10 mouse cellular contexts compared by ENCODE assay signal in the genomic region with DNA sequence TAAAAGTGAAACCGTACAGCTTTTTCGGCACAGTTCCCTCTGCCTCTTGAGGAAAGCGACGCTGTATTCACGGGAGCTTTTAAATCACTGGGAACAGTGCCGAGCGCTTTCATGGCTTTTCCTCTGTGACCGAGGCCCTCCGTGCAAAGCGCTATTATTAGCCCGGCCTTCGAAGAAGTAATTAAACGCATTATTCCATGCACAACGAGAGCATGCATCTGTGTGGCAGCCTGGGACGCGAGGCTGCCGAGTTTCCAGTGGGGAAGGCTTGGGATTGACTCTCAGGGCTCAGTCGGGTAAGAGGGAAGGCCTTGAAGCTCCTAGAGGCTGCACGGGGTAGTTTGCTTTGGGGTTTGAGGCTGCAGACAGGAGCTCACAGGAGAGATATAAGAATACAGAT. TPM values are rescaled to one million over a fixed set of nuclear protein-coding genes. Genes with fewer than 3 reads are reported as not detected.
DNase-seq lines count a peak whose midpoint lies in the region; ATAC-seq and TF ChIP-seq lines count a peak whose summit lies in the region.
"Had no signal": no experiment of that assay in that cellular context is flagged by ENCODE, and none has a peak within 500 bp of the region (broad histone marks: within the 10 kb centered on the region; RNA-seq: fewer than 3 reads in every experiment).

No protein-coding gene starts in this region.

- H3K9me3 ChIP-seq in limb, embryonic 14.5 days (ENCODE audit: control insufficient read depth, low read length) = no peaks in the 10 kb centered on the region
- H3K9me3 ChIP-seq: embryonic facial prominence, embryonic 12.5 days had no signal

- H3K4me3 ChIP-seq in layer of hippocampus, adult 2 months = peak overlapping the region; percentile 14; the same call in 1 of the 2 replicates
- peak overlapping the region; percentile 5; the same call in 1 of the 2 replicates for H3K4me3 ChIP-seq in limb, embryonic 14.5 days (replicated peaks; ENCODE audit: low read length)
- H3K4me3 ChIP-seq: embryonic facial prominence, embryonic 12.5 days had no signal

- peak overlapping the region; percentile 40; the same call in 1 of the 2 replicates for H3K27ac ChIP-seq in layer of hippocampus, adult 2 months
- H3K27ac ChIP-seq in limb, embryonic 14.5 days (replicated peaks; ENCODE audit: low read depth, low read length) = peak overlapping the region; percentile 38; the same call in 1 of the 2 replicates
- H3K27ac ChIP-seq: embryonic facial prominence, embryonic 12.5 days had no signal

- WGBS in limb, embryonic 14.5 days = 53% methylated on average over 19 of the region's 19 CpGs

- H3K27me3 ChIP-seq in limb, embryonic 14.5 days (ENCODE audit: control insufficient read depth, insufficient read depth, low read length) = no peaks in the 10 kb centered on the region
- H3K27me3 ChIP-seq: embryonic facial prominence, embryonic 12.5 days had no signal

- peak overlapping the region; percentile 26; the same call in 1 of the 2 replicates for H3K4me2 ChIP-seq in limb, embryonic 14.5 days (replicated peaks; ENCODE audit: low read depth, low read length, severe bottlenecking)
- H3K4me2 ChIP-seq: embryonic facial prominence, embryonic 12.5 days had no signal

- H3K4me1 ChIP-seq in limb, embryonic 14.5 days (ENCODE audit: control insufficient read depth, insufficient read depth, low read length) = peaks cover 3% of the 10 kb centered on the region; the same call in 1 of the 2 replicates
- H3K4me1 ChIP-seq: embryonic facial prominence, embryonic 12.5 days had no signal

- peak; percentile 41 for DNase-seq in adrenal gland, postnatal 10 days
- no peak for DNase-seq in adrenal gland, adult 18-20 months (ENCODE audit: low spot score in 2 of 2)
- peak in 1 of 2 experiments; percentile 25 for DNase-seq in layer of hippocampus, adult 2 months (ENCODE audit: low spot score in 2 of 2)
- no peak for DNase-seq in layer of hippocampus, adult 9-10 months (ENCODE audit: low spot score)
- peak; percentile 17 to 35 for DNase-seq in heart, adult 9 months (ENCODE audit: low spot score in 2 of 2)
- peak; percentile 26 for DNase-seq in limb, embryonic 14.5 days (ENCODE audit: low spot score)
- DNase-seq in T-cell, adult 2 months (ENCODE audit: low spot score) = no peak
- DNase-seq in retina, embryonic 14.5 days (ENCODE audit: low spot score) = no peak
- DNase-seq: lung, postnatal 14 days had no signal

- TF ChIP-seq CTCF in layer of hippocampus, adult 2 months (conservative IDR thresholded peaks at IDR 0.05) = peak; percentile 27

- H3K9ac ChIP-seq in limb, embryonic 14.5 days (ENCODE audit: low read depth, low read length, severe bottlenecking) = no peak overlapping the region
- H3K9ac ChIP-seq: embryonic facial prominence, embryonic 12.5 days had no signal

- no peak for TF ChIP-seq POLR2A in limb, embryonic 14.5 days (IDR thresholded peaks at IDR 0.05; ENCODE audit: borderline replicate concordance, extremely low read depth, insufficient read depth, insufficient read length)

- no peak for ATAC-seq in limb, embryonic 14.5 days (ENCODE audit: low FRiP score, low read depth)

- no peaks in the 10 kb centered on the region for H3K36me3 ChIP-seq in limb, embryonic 14.5 days (ENCODE audit: control insufficient read depth, insufficient read depth, low read length)
- H3K36me3 ChIP-seq: embryonic facial prominence, embryonic 12.5 days had no signal

RNA-seq across cellular contexts. Expression of gene Ccdc167, which starts 43.1 kb away (rescaled TPM):
- total RNA-seq in adrenal gland, postnatal 10 days (2021) = 10 to 100 TPM; 12.7 to 17.2 TPM
- 10 to 100 TPM in 1 of 2 experiments, 1 to 10 TPM in 1; 6.8 to 13.3 TPM for total RNA-seq in adrenal gland, adult 18-20 months (2021)
- total RNA-seq in layer of hippocampus, adult 2 months (2021) = 10 to 100 TPM; 26.6 TPM
- 16.6 and 19.3 TPM in 2 replicates for polyA plus RNA-seq in limb, embryonic 14.5 days (2012; rRNA removed)
- polyA plus RNA-seq in limb, embryonic 14.5 days (2014; fragmentation: Nextera tagmentation; extraction: Ambion mirVana) = 13.1 and 15.8 TPM in 2 replicates

Comparison
In these comparisons a context has a peak if more than half of its experiments do, and no peak if none do; other contexts are left out.
1. DNase-seq: peak in adrenal gland, postnatal 10 days (single experiment), heart, adult 9 months (2 of 2) and limb, embryonic 14.5 days (single experiment); none in adrenal gland, adult 18-20 months (0 of 2), layer of hippocampus, adult 9-10 months (single experiment), T-cell, adult 2 months (single experiment) and retina, embryonic 14.5 days (single experiment).